Mouse (Mus musculus) heart, adult 9 months (tissue): Measurements from ENCODE around the gene Siah1b.

ENCODE experiments used
- DNase-seq, 2 experiments: peaks; one replicate each; pipeline ENCODE4 v3.0.0; 2022; ENCODE audit warnings: low spot score in 2 of 2

Gene Siah1b

DNA sequence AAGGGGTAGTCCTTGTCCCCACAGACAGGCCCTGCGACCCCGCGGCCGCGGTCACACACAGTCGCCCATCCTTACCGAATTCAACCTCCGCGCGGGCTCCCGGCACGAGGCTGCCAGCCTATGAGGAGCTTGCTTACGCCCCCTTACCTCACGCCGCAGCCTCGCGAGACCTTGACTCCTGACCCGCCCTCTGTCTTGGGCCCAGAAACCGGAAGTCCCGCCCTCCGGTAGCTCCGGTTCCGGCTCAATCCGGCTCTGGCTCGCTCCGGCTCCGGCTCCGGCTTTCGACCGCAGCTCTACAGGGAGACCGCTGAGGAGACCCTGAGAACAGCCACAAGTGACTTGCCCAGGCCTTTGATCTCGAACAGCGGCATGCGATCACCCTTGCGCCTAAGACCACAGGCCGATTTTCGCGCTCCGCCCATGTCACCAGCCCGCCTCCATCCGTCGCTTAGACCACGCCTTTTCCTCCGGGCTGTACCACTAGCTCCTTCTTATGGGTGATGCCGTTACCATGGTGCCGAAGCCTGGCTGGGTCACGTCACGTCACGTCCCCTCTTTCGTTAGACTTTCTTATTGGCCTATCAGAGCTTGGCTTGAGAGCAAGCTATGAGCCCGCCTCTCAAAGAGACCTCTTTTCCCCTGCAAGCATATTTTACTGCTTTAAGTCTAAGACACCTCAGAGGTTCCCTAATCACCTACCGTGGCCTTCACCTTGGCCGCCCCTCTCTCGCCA lies at the start of gene Siah1b:
TSS of gene Siah1b (minus strand) at position 454 of the 736 bp plus-strand sequence.
- DNase-seq, result peak; percentile 93 to 95

DNA sequence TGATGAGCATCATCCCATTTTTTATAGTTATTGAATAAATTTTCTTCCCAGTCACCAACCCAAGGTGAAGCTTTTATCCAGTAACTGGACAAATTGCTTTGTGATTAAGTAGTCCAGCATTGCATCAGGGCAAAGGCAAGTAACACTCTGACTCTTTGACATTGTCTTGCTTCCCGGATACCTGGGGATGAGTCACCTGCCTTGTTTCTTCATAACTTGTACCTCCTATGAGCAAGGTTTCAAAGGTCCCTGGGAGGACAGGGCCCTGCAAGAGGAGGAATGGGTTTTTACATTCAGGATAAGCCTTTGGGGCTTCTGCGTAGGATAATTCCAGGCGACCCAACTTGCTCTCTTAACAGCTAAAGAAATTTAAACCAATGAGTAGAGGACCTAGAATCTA lies 47.6 kb upstream of the Siah1b start:
- no peak for DNase-seq

GRCm38 (mm10) chrX:164113744-164114143 lies 37.5 kb upstream of the Siah1b start:
- DNase-seq, result no peak

- DNase-seq, result no peak
Measured at GRCm38 (mm10) chrX:164111146-164111545, 34.9 kb upstream of the Siah1b start.

- DNase-seq, result no peak
Measured at GRCm38 (mm10) chrX:164102656-164103055, 26.4 kb upstream of the Siah1b start.

- no peak for DNase-seq
Measured at GRCm38 (mm10) chrX:164102198-164102597, 25.9 kb upstream of the Siah1b start.

GRCm38 (mm10) chrX:164101483-164101882 lies 25.2 kb upstream of the Siah1b start:
- no peak for DNase-seq

DNA sequence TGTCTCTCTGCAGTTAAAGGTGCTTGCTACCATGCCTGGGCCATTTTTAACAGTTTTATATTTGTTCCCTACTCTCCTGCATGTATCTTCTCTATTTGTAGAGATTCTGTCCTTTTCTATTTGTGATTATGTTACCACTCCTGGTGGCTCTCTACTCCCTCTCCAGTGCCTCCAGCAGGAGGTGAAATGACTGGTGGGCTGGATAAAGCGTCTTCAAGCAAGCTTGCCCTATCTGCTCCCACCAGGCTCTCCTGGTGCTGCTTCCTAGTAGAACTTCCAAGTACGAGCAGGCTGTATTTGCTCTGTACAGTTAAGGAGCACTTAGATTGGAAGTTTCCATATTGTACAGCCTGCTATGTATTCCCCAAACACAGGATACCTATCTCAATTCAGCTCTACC lies 19.5 kb upstream of the Siah1b start:
- DNase-seq, result no peak

DNA sequence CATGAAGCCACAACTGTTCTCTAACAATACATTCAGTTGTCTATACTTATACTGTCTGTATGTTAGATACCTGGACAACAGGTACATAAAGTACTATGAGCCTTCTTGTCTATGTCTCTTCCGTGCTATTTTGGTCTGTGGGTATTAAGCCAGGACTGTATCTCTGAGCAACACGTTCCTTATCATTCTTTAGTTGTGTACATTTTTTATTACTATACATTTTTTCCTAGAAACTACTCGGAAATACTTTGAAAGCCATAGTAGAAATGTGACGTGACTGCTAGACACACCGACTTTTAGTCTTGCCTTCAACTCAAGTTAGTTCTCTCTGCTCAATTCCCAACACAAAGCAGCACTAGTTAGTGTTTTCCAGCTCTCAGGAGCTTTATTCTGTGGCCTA lies 17.1 kb upstream of the Siah1b start:
- DNase-seq, result no peak

DNA sequence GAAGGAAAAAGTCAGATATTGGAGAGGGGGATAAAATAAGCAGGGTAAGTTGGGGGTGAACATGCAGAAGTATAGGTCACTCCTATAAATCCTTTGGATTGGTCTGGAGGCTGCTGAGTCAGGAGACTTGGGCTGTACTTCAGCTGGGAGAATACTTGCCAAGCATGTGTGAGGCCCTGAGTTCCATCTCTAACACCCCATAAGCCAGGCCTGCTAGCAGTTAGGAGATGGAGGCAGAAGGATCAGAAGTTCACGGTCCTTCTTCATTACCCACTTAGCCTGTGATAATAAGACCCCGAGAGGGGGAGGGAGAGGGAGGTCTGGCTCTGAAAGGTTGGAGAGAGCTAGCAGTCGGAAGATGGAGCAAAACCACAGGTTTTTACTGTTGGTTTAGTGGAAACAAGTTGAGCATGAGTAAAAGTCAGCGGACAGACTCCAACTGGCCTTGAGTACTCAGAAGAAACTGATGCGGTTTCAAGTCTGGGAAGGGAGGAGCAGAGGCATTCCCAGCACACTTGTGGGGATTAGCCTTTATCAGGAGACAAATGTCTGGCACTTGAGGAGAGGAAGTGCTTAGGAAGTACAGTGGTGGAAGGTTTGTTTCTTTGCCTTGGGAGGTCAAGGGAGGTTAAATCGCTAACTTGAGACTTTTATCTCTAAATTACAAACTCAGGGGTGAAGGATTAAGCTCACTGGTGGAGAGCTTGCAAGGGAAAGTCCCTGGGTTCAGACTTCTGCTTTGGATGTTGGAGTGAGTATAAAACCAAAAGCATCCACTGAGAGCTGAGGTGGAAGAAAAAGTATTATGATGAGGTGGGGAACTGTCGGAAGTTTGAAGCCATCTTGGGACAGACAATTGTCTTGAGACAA lies 16.2 kb upstream of the Siah1b start:
- peak; percentile 7 to 15 for DNase-seq

DNA sequence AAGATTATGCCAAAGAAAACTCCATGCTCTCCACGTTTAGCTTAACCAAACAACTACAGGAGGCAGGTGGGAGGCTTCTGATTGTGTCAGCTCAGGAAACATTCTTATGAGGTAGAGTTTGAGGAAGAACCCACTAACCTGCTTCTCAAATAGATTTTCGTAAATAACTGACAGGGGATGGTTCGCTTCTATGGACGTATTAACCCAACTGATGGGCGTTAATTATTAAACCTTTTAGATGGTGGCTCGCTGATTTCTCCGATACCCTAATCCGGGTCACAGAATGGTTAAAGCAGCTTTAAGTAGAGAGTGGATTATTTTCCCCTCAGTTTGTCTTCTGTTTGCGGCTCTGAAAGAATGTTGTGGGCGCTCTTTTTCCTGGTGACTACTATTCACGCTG lies 13.6 kb upstream of the Siah1b start:
- DNase-seq, result no peak

GRCm38 (mm10) chrX:164088582-164088981 lies 12.3 kb upstream of the Siah1b start, which contains the start of gene Cltrn:
Cltrn (plus strand) TSS chrX:164088830.
- DNase-seq, result no peak

DNA sequence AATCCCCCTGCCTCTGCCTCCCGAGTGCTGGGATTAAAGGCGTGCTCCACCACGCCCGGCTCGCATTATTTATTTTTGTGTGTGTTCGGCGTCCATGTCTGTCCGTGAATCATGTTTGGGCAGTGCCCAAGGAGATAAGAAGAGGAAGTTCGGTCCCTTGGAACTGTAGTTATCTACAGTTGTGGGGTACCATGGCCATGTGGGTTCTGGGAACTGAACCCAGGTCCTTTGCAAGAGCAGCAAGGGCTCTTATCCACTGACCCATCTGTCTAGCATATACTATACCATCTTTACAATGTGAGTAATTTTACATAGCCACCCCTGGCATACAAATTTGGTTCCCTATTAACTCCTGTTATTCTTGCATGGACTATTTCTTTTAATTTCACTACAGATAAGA lies 5.7 kb upstream of the Siah1b start:
- DNase-seq, result no peak

DNA sequence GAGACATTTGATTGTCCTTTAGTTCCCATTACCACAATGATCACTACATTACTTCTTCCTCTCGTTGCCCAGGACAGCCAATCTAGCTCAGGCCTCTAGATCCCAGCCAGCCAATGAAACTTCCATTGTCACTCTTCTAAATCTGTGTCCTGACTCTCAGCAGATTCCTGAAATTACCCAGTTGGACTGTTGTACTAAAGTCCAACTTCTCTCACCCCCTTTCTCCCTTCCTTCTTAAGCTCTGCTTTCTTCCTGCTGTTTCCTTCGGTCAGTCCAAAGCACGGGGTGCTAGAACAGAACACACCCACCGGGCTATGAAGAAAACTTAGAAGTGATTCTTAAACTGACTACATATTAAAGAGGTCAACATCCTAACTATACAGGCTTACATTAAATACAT lies 7.3 kb downstream of the Siah1b start:
- no peak for DNase-seq

DNA sequence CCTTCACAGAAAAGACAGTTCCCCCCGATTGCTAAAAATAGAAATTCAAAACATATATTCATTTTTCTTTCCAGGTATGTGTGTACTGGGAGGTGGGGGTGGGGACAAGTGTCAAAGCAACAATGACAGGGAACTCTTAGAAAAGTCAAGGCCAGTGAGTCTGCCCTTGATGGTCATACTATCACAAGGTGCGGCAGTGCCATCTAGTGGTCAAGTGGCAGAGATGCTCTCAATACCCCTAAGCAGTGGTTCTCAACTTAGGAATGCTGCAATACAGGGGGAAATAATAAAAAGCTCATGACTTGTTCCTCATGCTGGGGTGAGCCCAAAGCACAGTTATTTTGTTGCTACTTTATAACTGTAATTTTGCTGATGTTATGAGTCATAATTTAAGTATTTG lies 10.1 kb downstream of the Siah1b start:
- peak; percentile 46 to 47 for DNase-seq

DNA sequence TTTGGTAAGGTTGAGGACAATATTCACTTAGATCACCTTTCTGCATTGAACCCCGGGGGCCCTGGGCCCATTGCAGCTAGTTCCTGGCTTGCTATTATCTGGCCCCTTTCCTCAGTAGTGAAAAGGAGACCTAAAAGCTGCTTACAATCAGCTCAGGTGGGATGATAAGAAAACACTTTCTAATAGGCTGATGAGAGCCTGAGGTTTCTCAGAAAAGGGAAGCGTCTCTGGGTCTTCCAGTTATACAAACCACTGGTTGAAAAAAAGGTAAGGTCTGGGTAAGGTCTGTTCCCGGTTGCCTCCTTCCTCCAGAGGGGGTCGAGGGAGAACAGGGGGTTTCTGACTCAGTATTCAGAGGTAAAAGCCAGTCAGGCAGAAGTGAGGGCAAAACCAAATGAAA lies 17.2 kb downstream of the Siah1b start:
- DNase-seq, result no peak

DNA sequence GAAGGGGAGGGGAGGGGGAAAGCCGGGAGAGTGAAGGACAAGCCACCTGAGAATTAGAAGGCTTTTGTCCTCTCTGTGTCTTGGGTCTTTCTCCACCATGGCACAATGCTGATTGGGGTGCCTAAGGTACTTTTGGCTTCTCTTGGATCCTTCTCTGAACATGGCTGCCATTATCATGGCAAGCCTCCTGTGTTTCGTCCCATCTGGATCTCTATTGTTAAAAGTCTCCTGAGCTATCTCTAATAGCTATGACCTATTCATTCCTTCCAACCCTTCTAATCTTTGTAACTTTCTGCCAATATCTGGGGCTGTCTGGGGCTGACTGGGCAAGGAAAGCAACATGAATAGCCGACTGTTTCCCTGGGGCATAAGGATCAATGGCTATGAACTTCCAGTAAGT lies 17.8 kb downstream of the Siah1b start:
- no peak for DNase-seq

DNA sequence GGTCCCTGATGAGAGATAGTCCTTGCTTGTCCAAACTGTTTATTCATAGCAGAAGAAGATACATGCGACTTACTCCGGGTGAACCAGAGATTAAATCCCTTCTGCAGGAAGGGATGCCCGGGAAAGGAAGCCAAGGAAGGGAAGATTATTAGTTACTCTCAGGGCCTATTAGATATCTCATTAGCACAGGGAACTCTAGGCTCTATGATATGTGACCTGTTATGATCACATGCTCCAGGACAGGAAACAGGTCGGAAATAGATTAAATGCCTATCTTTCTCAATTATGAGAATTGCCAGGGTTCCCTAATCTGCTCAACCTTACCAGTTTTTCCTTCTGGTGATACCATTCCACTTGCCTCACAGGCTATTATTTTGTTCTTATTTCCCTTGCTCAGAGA lies 20.6 kb downstream of the Siah1b start:
- DNase-seq, result no peak

GRCm38 (mm10) chrX:164046736-164047135 lies 29.6 kb downstream of the Siah1b start:
- DNase-seq, result no peak

GRCm38 (mm10) chrX:164042069-164042468 lies 34.2 kb downstream of the Siah1b start:
- no peak for DNase-seq

- DNase-seq, result no peak
Measured at GRCm38 (mm10) chrX:164038882-164039281, 37.4 kb downstream of the Siah1b start.

GRCm38 (mm10) chrX:164035931-164036330 lies 40.4 kb downstream of the Siah1b start:
- no peak for DNase-seq

DNA sequence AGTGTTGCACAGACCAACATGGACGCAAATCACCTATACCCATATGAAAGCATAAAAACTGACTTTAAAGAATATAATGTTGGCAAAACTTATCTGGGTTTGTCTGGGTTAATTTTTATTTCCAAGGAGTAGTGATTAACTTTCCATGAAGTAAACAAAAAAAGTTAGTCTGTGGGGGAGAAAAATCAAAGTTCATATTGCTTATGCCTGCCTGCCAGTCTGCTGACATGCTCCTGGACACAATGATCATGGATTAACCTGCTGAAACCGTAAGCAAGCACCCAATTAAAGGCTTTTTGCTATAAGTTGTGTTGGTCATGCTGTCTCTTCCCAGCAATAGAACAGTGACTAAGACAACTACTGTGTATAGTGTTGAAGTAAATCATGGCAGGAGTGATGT lies 40.9 kb downstream of the Siah1b start:
- DNase-seq, result no peak
